Comparison of ENCODE assay signal across 9 mouse cellular contexts in the genomic region with DNA sequence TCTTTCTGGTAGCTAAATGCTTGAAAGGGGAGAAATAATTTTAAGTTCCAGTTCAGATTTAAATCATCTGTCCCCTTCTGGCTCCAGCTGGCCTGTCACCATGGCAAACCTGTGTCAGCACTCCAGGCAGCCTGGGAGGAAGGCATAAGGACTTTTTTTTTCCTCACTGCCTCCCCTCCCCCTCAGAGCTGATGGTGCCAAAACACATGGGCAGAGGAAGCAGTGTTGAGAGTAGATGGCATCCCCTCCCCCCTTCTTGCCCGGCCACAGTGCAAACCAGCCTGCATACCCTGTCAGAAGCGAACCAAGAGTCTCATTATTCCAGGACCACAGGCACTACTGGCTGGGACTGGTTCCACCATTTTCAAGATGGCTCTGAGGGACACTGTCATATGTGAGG.
DNase-seq lines count a peak whose midpoint lies in the region; ATAC-seq and TF ChIP-seq lines count a peak whose summit lies in the region.
"Had no signal": no experiment of that assay in that cellular context is flagged by ENCODE, and none has a peak within 500 bp of the region (broad histone marks: within the 10 kb centered on the region; RNA-seq: fewer than 3 reads in every experiment).

No protein-coding gene starts in this region.

- no peaks in the 10 kb centered on the region for H3K27me3 ChIP-seq in heart, embryonic 10.5 days (ENCODE audit: insufficient read depth, poor library complexity, severe bottlenecking)
- no peaks in the 10 kb centered on the region for H3K27me3 ChIP-seq in forebrain, embryonic 12.5 days
- H3K27me3 ChIP-seq in midbrain, embryonic 13.5 days = no peaks in the 10 kb centered on the region
- H3K27me3 ChIP-seq in liver, postnatal 0 days (ENCODE audit: insufficient read depth, low read length) = no peaks in the 10 kb centered on the region

- peaks cover 43% of the 10 kb centered on the region for H3K4me1 ChIP-seq in heart, embryonic 10.5 days
- peaks cover 49% of the 10 kb centered on the region for H3K4me1 ChIP-seq in forebrain, embryonic 12.5 days
- H3K4me1 ChIP-seq in midbrain, embryonic 13.5 days (replicated peaks) = peaks cover 57% of the 10 kb centered on the region
- no peaks in the 10 kb centered on the region for H3K4me1 ChIP-seq in liver, postnatal 0 days (ENCODE audit: insufficient read depth)

- no peak overlapping the region for H3K4me2 ChIP-seq in forebrain, embryonic 12.5 days
- no peak overlapping the region for H3K4me2 ChIP-seq in midbrain, embryonic 13.5 days (replicated peaks)
- no peak overlapping the region for H3K4me2 ChIP-seq in liver, postnatal 0 days (ENCODE audit: low read depth, low read length)

- no peak for TF ChIP-seq EP300 in liver, postnatal 0 days (IDR thresholded peaks at IDR 0.05; ENCODE audit: low read depth)

- WGBS in heart, embryonic 10.5 days = 68% methylated on average over 2 of the region's 2 CpGs
- WGBS in forebrain, embryonic 12.5 days = 67% methylated on average over 2 of the region's 2 CpGs
- WGBS in midbrain, embryonic 13.5 days = 37% methylated on average over 2 of the region's 2 CpGs
- WGBS in liver, postnatal 0 days (ENCODE audit: insufficient replicate concordance) = 75% methylated on average over 2 of the region's 2 CpGs

- H3K9me3 ChIP-seq in heart, embryonic 10.5 days = no peaks in the 10 kb centered on the region
- no peaks in the 10 kb centered on the region for H3K9me3 ChIP-seq in forebrain, embryonic 12.5 days
- H3K9me3 ChIP-seq in midbrain, embryonic 13.5 days = no peaks in the 10 kb centered on the region
- no peaks in the 10 kb centered on the region for H3K9me3 ChIP-seq in liver, postnatal 0 days (ENCODE audit: low read length)

- no peak overlapping the region for H3K4me3 ChIP-seq in heart, embryonic 10.5 days
- H3K4me3 ChIP-seq in forebrain, embryonic 12.5 days (replicated peaks) = no peak overlapping the region
- no peak overlapping the region for H3K4me3 ChIP-seq in midbrain, embryonic 13.5 days (replicated peaks)
- no peak overlapping the region for H3K4me3 ChIP-seq in liver, postnatal 0 days (ENCODE audit: low read depth, low read length)
- H3K4me3 ChIP-seq: left cerebral cortex, adult 2 months had no signal

- H3K27ac ChIP-seq in heart, embryonic 10.5 days = no peak overlapping the region
- no peak overlapping the region for H3K27ac ChIP-seq in forebrain, embryonic 12.5 days
- H3K27ac ChIP-seq in midbrain, embryonic 13.5 days = peak overlapping the region; percentile 51; the same call in 1 of the 2 replicates
- no peak overlapping the region for H3K27ac ChIP-seq in liver, postnatal 0 days (ENCODE audit: low read depth)
- H3K27ac ChIP-seq: left cerebral cortex, adult 2 months had no signal

- H3K36me3 ChIP-seq in heart, embryonic 10.5 days = no peaks in the 10 kb centered on the region
- no peaks in the 10 kb centered on the region for H3K36me3 ChIP-seq in forebrain, embryonic 12.5 days (replicated peaks)
- H3K36me3 ChIP-seq in midbrain, embryonic 13.5 days = no peaks in the 10 kb centered on the region
- no peaks in the 10 kb centered on the region for H3K36me3 ChIP-seq in liver, postnatal 0 days (replicated peaks; ENCODE audit: insufficient read depth, low read length)

- H3K9ac ChIP-seq in forebrain, embryonic 12.5 days = no peak overlapping the region
- H3K9ac ChIP-seq in midbrain, embryonic 13.5 days (replicated peaks) = no peak overlapping the region
- no peak overlapping the region for H3K9ac ChIP-seq in liver, postnatal 0 days (replicated peaks)

- TF ChIP-seq CTCF in liver, postnatal 0 days (IDR thresholded peaks at IDR 0.05; ENCODE audit: low read depth) = no peak

- peak; percentile 94 for DNase-seq in heart, adult 11 months
- DNase-seq in heart, embryonic 10.5 days (ENCODE audit: low spot score) = no peak
- DNase-seq in kidney, postnatal 36 days = peak; percentile 19 to 33
- no peak for DNase-seq in liver, postnatal 0 days
- no peak for DNase-seq in gastrocnemius, adult 18-20 months (ENCODE audit: low spot score)
- no peak for DNase-seq in gastrocnemius, postnatal 10 days

- peak; percentile 61 for ATAC-seq in forebrain, embryonic 12.5 days (ENCODE audit: low FRiP score)
- peak; percentile 80 for ATAC-seq in midbrain, embryonic 13.5 days
- ATAC-seq in liver, postnatal 0 days = no peak

Comparison
In these comparisons a context has a peak if more than half of its experiments do, and no peak if none do; other contexts are left out.
1. DNase-seq: peak in heart, adult 11 months (single experiment) and kidney, postnatal 36 days (2 of 2); none in heart, embryonic 10.5 days (single experiment), liver, postnatal 0 days (single experiment), gastrocnemius, adult 18-20 months (single experiment) and gastrocnemius, postnatal 10 days (single experiment).